Mouse (Mus musculus) liver, embryonic 16.5 days (tissue): ENCODE measurements around the gene Aldoart2. TPM values are rescaled to one million over a fixed set of nuclear protein-coding genes. Genes with fewer than 3 reads are reported as not detected.
A peak's percentile ranks its signal among the peaks of the same experiment; 100 is the strongest.
"Not testable (repeated sequence)": the region's sequence is repeated elsewhere in the genome, so short reads cannot be mapped to it uniquely, and the experiment has no call there.

Experiments used
- ATAC-seq: fragments of 200-750 bp; cut with Nextera tagmentation; 2 replicates; pipeline ENCODE4 v1.8.0; 2017; ENCODE audit warnings: low read depth, mild to moderate bottlenecking, moderate number of reproducible peaks, moderate library complexity
- H3K27ac ChIP-seq: fragments of 300-500 bp; sonication (generic); 2 replicates; pipeline ENCODE4 v1.5.1; 2014; ENCODE audit warnings: mild to moderate bottlenecking, low read length
- H3K27me3 ChIP-seq: fragments of 300-500 bp; sonication (generic); 2 replicates; pipeline ENCODE4 v1.6.1; 2014; ENCODE audit warnings: low read depth, low read length, mixed read lengths; ENCODE audit not compliant: control insufficient read depth, insufficient read depth
- H3K36me3 ChIP-seq: fragments of 300-500 bp; sonication (generic); 2 replicates; pipeline ENCODE4 v1.6.1; 2014; ENCODE audit warnings: mild to moderate bottlenecking; ENCODE audit not compliant: control insufficient read depth, insufficient read depth
- H3K4me1 ChIP-seq: fragments of 300-500 bp; sonication (generic); 2 replicates; pipeline ENCODE4 v1.6.1; 2014; ENCODE audit warnings: low read depth, low read length, mixed read lengths; ENCODE audit not compliant: control insufficient read depth
- H3K4me2 ChIP-seq: fragments of 300-500 bp; sonication (generic); 2 replicates; pipeline ENCODE4 v1.6.1; 2014; ENCODE audit warnings: low read depth, low read length, mixed read lengths
- H3K4me3 ChIP-seq: fragments of 300-500 bp; sonication (generic); 2 replicates; pipeline ENCODE4 v1.5.1; 2014; ENCODE audit warnings: low read depth, mild to moderate bottlenecking, low read length
- H3K9ac ChIP-seq: fragments of 300-500 bp; sonication (generic); 2 replicates; pipeline ENCODE4 v1.6.1; 2014; ENCODE audit warnings: low read depth, low read length
- H3K9me3 ChIP-seq: fragments of 300-500 bp; sonication (generic); replicated peaks from 2 replicates; pipeline ENCODE4 v1.6.1; 2016; ENCODE audit warnings: low read length; ENCODE audit not compliant: control insufficient read depth
- WGBS: fragments of 180-500 bp; shearing (Covaris S2); extraction: QIAGEN DNeasy Blood & Tissue Kit; methylation state at CpG from one replicate; pipeline ENCODE4 v1.1.7; 2014; ENCODE audit not compliant: insufficient replicate concordance; 5-methylcytosine and 5-hydroxymethylcytosine counted together
- polyA plus RNA-seq: library from polyadenylated mRNA; unstranded; fragments of >200 nt; fragmentation: Nextera tagmentation; extraction: Ambion mirVana; gene quantifications from 2 replicates; pipeline ENCODE4 v1.2.1, GENCODE M21; 2015

Gene Aldoart2
- polyA plus RNA-seq, 1 experiment from 2014 or later = not detected

DNA sequence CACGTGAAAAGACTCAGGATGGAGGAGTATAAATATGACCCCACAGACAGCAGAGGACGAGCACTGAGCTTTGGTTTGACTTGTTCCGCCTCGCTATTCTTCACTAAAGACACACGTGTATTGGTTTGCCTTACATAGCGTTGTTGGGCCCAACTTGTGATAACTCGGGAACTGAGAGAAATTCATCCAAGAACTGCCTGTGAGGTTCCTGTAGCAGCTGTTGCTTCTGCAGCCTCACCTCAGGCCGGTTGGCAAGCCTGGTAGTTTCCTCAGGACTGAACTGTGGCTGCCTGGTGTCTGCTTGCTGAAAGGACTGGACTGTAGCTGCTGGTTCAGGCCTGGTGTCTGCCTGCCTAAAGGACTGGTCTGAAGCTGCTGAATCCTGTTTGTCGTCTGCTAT lies 5.6 kb downstream of the Aldoart2 start:
- no peak overlapping the region for H3K9ac ChIP-seq
- no peaks in the 10 kb centered on the region for H3K4me1 ChIP-seq
- H3K27ac ChIP-seq = no peak overlapping the region
- WGBS = 70% methylated on average over 9 of the region's 9 CpGs
- H3K9me3 ChIP-seq = no peaks in the 10 kb centered on the region
- no peaks in the 10 kb centered on the region for H3K27me3 ChIP-seq
- ATAC-seq = no peak
- H3K4me2 ChIP-seq = no peak overlapping the region
- no peaks in the 10 kb centered on the region for H3K36me3 ChIP-seq
- no peak overlapping the region for H3K4me3 ChIP-seq

DNA sequence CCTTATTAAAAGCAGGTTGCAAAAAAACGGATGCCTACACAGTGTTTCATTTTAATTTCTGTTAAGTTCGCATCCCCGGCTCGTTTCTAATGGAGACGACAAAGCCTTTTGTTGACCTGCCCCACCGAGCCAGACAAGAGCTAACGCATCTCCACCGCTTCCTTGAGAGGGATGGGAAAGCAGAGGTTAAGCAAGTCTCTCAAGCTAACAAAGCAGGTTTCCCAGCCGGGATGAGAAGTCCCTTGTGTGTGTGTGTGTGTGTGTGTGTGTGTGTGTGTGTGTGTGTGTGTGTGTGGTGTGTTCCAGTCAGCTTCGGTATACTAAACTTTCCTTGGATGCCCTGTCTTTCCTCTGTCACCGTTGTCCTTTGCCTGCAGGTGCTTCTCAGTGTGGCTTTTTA lies 6.1 kb downstream of the Aldoart2 start:
- 69% methylated on average over 11 of the region's 11 CpGs for WGBS
- no peak for ATAC-seq
- H3K4me3 ChIP-seq = no peak overlapping the region
- H3K9me3 ChIP-seq = no peaks in the 10 kb centered on the region
- no peaks in the 10 kb centered on the region for H3K4me1 ChIP-seq
- no peak overlapping the region for H3K27ac ChIP-seq
- no peak overlapping the region for H3K4me2 ChIP-seq
- H3K27me3 ChIP-seq = no peaks in the 10 kb centered on the region
- H3K36me3 ChIP-seq = no peaks in the 10 kb centered on the region
- no peak overlapping the region for H3K9ac ChIP-seq

- no peak for ATAC-seq
- no peaks in the 10 kb centered on the region for H3K36me3 ChIP-seq
- H3K4me1 ChIP-seq = no peaks in the 10 kb centered on the region
- H3K27me3 ChIP-seq = no peaks in the 10 kb centered on the region
- 72% methylated on average over 10 of the region's 10 CpGs for WGBS
- no peak overlapping the region for H3K27ac ChIP-seq
- H3K9ac ChIP-seq = no peak overlapping the region
- no peak overlapping the region for H3K4me3 ChIP-seq
- no peak overlapping the region for H3K4me2 ChIP-seq
- H3K9me3 ChIP-seq = no peaks in the 10 kb centered on the region
Observed at GRCm38 (mm10) chr12:55571661-55572060, 6.6 kb downstream of the Aldoart2 start.

DNA sequence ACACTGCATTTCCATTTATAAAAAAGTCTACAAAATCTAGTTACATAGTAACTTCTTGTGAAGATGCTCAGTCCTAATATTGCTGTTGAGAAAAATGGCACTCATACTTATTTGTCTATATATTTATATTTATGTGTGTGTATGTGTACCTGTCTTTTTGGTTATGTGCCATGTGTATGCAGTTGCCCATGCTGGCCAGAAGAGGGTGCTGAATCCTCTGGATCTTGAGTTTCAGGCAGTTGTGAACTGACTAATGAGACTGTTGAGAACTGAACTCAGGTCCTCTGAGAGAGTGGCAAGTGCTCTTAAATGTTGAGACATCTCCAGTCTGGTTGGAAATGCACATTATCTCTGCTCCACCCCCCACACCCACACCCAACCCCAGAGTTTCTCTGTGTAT lies 8.1 kb downstream of the Aldoart2 start:
- no peak for ATAC-seq
- H3K9ac ChIP-seq = no peak overlapping the region
- H3K36me3 ChIP-seq = no peaks in the 10 kb centered on the region
- H3K27ac ChIP-seq = no peak overlapping the region
- no peaks in the 10 kb centered on the region for H3K27me3 ChIP-seq
- no peak overlapping the region for H3K4me3 ChIP-seq
- no peak overlapping the region for H3K4me2 ChIP-seq
- H3K9me3 ChIP-seq = no peaks in the 10 kb centered on the region
- no peaks in the 10 kb centered on the region for H3K4me1 ChIP-seq

DNA sequence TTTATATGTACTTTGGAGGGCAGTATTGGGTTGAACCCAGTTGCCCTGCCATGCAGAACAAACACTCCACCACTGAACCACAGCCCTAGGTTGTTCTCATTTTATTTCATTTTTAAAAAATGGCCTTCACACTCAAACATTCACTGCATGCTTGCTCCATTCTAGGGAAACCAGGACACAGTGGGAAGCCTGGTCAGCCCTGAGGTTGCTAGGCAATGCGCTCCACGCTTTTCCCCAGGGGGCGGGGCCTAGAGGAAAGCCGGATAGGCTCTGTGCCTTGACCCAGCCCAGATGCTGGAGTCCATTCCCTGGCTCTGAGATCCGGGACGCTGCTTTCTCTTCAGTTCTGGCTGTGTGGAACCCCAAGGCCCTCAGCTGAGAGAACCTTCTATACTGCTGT lies 8.8 kb downstream of the Aldoart2 start:
- Histone ChIP-seq H3K9me3 (no peaks in the 10 kb centered on the region), H3K36me3 (no peaks in the 10 kb centered on the region), H3K4me3 (no peak overlapping the region), H3K27me3 (no peaks in the 10 kb centered on the region), H3K27ac (no peak overlapping the region), H3K9ac (no peak overlapping the region), H3K4me2 (no peak overlapping the region), H3K4me1 (no peaks in the 10 kb centered on the region)
- ATAC-seq = no peak
- WGBS = 16% methylated on average over 6 of the region's 6 CpGs

GRCm38 (mm10) chr12:55586936-55587335 lies 21.9 kb downstream of the Aldoart2 start:
- H3K4me2 ChIP-seq, ATAC-seq, H3K27ac ChIP-seq, H3K9ac ChIP-seq, H3K4me1 ChIP-seq, H3K36me3 ChIP-seq, H3K27me3 ChIP-seq, H3K4me3 ChIP-seq, H3K9me3 ChIP-seq: not testable (repeated sequence)
- 46% methylated on average over 9 of the region's 9 CpGs for WGBS

DNA sequence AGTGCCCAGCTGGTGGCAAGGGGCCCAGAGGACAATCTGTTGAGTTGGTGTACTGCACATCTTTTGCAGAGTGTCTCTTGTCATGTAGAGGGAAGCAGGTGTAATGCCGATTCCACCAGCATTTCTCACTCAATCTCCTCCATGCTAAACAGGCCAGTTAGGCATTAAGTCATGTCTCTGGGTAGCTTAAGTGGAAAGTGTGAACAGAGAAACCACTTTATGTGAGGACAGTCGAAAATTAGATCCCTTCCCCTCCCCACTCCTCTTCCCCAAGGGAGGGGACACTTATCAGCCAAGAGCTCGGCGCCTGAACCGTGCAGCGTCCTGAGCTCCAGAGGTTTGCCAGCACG lies 33.5 kb downstream of the Aldoart2 start:
- H3K9me3 ChIP-seq = no peaks in the 10 kb centered on the region
- peak overlapping the region; percentile 50 for H3K4me3 ChIP-seq
- 7% methylated on average over 7 of the region's 7 CpGs for WGBS
- H3K4me1 ChIP-seq = peaks cover 10% of the 10 kb centered on the region
- peak overlapping the region; percentile 65 for H3K4me2 ChIP-seq
- no peak for ATAC-seq
- no peak overlapping the region for H3K27ac ChIP-seq
- H3K27me3 ChIP-seq = peaks cover 45% of the 10 kb centered on the region
- no peak overlapping the region for H3K9ac ChIP-seq
- no peaks in the 10 kb centered on the region for H3K36me3 ChIP-seq

- Histone ChIP-seq H3K36me3 (no peaks in the 10 kb centered on the region), H3K27ac (no peak within 1 kb of the TSS), H3K9me3 (no peaks in the 10 kb centered on the region), H3K4me3 (peak within 1 kb of the TSS; percentile 50), H3K4me1 (peaks cover 10% of the 10 kb centered on the region), H3K9ac (no peak within 1 kb of the TSS), H3K4me2 (peak within 1 kb of the TSS; percentile 65), H3K27me3 (peaks cover 45% of the 10 kb centered on the region)
- WGBS = under 1% methylated on average over 75 of the region's 77 CpGs
- no peak for ATAC-seq
Observed at GRCm38 (mm10) chr12:55598887-55599561, 34.0 kb downstream of the Aldoart2 start, which contains the start of gene Insm2. Gene Insm2, plus strand, starts transcription at chr12:55599427.

DNA sequence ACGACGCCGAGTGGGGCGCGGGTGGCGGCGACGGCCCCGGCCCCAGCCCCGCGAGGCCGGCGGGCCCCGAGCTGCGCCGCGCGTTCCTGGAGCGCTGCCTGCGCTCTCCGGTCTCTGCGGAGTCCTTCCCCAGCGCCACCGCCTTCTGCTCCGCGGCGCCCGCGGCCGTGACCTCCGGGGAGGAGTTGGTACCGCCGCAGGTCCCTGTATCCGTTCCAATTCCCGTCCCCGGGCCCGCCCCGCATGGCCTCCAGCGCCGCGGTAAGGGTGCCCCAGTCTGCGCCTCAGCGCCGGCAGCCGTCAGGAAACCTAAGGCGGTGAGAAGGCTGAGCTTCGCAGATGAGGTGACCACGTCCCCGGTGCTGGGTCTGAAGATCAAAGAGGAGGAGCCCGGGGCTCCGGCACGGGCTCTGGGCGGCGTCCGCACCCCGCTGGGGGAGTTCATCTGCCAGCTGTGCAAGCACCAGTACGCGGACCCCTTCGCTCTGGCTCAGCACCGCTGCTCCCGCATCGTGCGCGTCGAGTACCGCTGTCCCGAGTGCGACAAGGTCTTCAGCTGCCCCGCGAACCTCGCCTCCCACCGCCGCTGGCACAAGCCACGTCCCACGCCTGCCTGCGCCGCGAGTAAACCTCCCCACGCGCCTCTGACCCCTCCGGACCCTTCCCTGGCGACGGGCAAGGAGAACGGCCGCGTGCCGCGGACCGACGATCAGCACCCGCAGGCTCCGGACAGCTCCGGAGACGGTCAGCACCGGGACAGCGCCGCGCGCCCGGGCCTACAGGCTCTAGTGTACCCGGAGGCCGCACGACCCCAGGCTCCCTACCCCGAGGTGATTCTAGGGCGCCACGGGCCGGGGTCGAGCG lies 34.8 kb downstream of the Aldoart2 start:
- no peaks in the 10 kb centered on the region for H3K9me3 ChIP-seq
- peaks cover 45% of the 10 kb centered on the region for H3K27me3 ChIP-seq
- H3K36me3 ChIP-seq = no peaks in the 10 kb centered on the region
- H3K27ac ChIP-seq = no peak overlapping the region
- WGBS = 1% methylated on average over 109 of the region's 109 CpGs
- ATAC-seq = peak; percentile 60
- H3K9ac ChIP-seq = no peak overlapping the region
- H3K4me2 ChIP-seq = peak overlapping the region; percentile 65
- peak overlapping the region; percentile 50 for H3K4me3 ChIP-seq
- peaks cover 10% of the 10 kb centered on the region for H3K4me1 ChIP-seq
